Mouse (Mus musculus): ENCODE results near the gene Scamp1. TPM values are rescaled to one million over a fixed set of nuclear protein-coding genes. Genes with fewer than 3 reads are reported as not detected.

Scamp1 gene
- total RNA-seq, 4 experiments from 2014 or later, result 179 to 217 (median 192) TPM

DNA sequence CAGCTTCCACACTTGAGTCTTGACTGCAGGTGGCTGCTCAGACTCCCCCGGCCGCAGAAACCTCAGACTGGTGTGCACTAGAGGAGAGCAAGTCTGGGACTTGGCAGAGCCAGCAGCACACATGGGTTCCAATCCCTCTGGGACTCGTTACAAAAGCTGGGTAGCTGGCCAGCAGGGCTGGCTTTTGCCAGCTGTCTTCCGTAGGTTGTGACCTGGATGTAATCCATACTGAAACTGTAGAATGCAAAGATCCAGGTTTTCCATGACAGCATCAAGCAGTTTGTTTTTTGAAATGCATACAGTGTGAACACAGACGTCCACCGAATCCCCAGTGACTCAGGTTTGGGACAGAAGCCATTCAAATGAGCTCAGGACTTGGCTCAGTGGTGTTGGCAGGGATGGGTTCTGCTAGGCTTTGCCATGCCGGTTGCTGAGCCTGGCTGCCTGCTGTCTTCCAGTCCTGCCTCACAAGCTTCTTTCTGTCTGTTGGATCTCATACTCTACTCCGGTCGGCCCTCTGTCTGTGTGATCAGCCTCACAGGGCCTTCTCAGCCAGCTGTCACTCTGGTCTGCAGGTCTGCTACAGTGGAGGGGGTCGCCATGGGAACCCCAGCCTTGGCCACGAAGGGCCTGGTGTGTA is 107.1 kb downstream of the Scamp1 start:
- DNase-seq (ENCODE audit: low spot score in 2 of 2), result peak; percentile 52 to 86

DNA sequence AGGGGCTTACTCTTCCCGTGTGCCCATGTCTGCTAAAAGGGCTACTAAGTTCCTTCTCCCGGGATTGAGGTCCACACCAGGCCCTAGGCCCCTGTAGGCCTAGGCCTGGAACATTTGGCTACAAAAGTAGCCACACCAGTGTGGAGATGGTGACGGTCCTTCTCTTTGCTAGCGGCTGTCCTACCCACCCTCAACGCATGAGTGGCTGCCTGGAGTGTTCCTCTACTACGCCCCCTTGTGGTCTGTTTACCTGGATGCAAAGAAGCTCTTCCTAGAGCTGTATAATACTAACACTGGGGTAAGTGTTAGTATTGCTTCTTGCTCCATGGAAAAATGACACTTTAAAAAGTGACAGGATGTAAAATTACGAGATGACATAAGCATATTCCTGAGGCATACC is 108.5 kb downstream of the Scamp1 start:
- DNase-seq (ENCODE audit: low spot score in 2 of 2), result no peak

DNA sequence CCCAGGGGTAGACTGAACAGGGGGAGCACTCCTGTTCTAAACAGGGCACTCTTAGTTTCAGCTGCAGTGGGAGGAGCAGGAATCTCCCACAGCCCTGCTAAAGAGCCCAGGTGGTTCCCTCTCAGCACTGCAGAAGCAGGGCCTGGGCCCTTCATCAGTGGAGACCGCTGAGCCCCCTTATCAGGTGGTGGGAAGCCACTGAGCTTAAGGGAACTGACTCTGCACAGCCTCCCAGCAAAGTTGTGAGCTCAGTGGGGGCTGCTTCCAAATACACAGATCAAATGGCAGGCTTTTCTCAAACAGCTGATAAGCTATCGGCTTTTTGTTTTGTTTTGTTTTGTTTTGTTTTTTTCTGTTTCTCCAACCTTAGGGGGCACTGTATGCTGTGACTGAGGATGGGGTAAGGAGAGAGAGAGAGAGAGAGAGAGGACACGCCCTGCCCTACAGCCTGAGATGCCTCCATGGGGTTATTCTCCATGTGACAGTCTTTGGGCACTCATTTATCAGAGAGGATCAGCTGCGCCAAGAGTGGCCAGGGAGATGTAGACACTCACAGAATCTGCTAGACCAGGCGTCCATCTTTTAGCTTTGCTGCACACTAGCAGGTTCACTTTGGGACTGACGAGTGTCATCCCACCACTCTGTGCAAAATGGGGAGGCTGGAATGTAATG is 110.1 kb downstream of the Scamp1 start:
- no peak for DNase-seq (ENCODE audit: low spot score in 2 of 2)

DNA sequence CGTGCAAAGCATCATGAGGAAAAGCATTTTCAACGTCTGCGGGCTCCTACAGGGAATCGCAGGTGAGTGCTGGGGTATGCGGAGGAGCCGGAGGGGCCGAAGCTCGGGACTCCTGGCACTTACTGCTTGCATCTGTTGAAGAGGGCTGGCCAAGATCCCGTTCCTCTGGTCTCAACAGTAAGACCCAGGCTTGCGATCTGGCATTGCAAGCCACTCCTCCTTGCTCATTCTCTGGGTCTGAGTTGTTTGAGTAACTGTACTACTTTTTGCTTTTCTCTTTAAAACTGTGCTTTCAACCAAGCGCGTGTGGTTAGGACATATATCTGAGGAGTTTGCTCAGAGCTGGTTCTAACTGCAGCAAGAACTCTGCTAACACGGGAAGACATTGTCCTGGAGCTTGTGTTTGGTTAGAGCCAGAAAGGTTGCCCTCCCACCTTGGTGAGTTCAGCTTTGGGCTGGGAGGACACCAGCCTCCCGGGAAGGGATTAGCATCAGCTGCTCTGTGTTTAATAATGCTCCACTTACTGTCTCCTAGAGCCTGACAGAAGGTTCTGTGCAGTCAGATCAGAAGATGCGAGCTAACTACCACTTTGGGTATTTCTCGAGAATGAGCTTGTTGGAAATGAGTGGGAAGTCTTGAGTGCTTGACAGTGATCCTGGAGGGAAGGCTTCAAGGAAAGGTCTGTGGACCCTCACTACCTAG is 110.9 kb downstream of the Scamp1 start:
- no peak for DNase-seq (ENCODE audit: low spot score in 2 of 2)

DNA sequence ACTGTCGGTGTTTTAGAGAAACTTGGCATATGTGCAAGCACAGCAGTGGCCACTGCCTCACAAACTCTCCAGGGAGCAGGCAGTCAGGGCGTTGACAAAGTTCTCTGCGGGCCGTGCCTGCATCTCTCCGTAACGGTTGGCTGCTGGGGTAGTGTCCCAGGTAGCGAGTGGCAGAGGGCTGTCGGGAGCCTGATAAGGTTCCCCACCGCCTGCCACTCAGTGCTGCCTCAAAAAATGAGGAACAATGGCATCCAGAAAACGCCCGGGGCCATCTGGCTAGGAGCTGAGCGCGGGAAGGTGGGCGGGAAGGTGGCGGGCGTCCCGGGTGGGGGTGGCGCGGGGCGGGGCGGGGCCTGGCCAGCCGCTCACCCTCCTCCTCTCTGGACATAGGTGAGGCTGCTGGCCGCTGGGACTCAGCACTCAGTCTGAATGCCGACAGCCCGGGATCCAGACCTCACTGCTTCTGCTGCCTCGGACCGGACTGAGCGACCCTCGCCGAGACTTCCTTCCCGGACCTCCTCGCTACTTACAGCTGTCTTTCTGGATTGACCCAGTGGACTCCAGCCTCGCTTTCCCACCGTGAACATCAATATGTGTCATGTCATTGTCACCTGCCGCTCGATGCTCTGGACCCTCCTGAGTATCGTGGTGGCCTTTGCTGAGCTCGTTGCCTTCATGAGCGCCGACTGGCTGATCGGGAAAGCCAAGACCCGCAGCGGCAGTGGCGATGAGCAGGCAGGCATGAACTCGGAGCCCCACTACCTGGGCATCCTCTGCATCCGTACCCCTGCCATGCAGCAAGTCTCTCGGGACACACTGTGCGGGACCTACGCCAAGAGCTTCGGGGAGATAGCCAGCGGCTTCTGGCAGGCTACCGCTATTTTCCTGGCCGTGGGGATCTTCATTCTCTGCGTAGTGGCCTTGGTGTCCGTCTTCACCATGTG is 111.8 kb downstream of the Scamp1 start:
- DNase-seq (ENCODE audit: low spot score in 2 of 2), result no peak

DNA sequence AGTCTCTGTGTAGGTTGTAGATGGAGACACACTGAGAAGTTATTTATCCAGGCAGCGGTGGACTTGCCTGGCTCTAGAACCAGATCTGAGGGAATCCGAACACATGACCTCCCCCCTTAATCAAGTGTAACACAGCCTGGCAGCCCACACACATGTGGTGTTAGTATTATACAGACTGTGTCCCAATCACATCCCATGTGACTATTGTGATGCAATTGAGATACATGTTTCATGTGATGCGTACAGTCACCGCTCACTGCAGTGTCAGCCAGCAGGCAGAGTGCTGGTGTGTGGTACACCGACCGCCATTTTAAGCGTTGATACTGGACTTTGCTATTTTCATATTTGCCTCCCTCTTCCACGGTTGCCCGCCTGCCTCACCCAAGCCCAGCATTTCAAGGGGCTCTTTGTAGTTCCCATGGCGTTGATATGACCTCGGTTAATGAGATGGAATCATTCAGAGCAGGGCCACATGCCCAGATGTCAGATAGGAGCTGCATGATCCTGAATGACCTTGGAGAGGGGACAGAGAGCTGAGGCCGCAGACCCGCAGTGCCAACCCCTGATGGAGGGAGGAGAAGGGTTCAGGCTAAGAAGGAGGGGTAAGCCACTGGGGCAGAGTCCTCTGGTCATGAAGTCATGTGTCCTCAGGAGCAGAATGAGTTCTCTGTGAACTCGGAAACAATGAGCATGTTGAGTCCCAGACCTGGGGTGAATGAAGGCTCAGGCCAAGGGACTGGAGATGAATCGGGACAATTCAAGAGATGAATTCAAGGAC is 112.9 kb downstream of the Scamp1 start:
- peak in 1 of 2 experiments; percentile 53 for DNase-seq (ENCODE audit: low spot score in 2 of 2)

DNA sequence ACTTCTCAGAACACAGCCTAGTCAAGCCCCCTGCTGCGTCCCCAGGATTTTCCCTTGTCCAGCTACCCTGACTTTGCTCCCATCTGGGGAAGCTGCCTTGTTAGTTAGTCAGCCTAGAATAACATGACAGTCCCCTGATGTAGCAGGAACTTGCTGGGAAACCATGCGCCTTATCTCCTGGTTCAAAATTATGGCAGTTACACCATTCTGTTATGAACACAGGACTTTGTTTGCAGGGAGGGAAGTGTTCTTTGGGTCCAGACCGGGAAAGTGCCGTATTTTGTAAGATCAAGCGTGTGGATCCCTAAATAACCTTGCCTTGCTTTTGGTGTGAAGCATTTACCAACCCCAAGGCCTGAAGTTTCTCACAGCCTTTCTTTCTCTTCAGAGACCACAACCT is 114.0 kb downstream of the Scamp1 start:
- no peak for DNase-seq (ENCODE audit: low spot score in 2 of 2)

DNA sequence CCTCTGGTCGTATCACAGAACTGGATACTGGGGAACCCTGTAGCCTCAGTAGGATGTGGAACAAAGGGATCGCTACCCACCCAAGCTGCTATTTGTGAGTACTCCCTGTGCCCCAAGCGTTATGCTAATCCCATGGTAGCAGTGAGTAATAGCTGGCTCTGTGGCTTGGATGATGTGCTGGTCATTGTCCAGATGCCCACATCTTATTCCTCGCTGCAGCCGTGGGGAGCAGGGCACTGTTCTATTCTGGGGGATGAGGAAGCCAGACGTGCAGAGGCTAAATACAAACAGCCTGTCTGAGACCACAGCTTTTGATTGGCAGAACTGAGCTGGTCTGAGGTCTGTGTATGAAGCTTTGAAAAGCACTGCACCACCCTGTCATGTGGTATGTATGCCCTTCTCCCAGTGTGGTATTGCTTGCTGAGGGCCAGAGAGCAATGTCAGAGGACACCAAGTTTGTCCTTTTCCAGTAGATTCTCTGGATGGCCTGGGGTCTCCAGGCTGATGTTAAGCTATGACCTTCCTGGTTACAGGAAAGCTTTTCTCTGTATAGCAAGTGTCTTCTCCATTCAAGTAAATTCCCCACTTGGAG is 116.2 kb downstream of the Scamp1 start:
- DNase-seq (ENCODE audit: low spot score in 2 of 2), result no peak

DNA sequence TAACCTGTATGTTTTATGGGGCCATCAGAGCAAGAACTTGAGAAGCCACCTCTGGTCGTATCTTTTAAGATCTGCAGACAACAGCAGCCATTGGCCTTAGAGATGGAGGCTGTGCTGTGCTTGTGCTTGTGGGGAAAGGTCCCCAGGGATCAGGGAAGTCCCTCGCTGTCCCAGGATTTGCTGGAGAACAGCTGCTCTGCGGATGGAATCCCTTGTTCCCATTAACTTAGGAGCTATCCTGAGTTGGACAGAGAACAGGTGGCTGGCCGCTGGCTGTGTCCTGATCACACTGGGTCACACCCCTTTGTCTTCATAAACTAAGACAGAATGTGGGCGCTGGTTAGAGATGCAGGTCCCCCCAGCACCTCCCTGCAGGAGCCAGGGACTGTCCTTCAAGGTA is 117.3 kb downstream of the Scamp1 start:
- DNase-seq (ENCODE audit: low spot score in 2 of 2), result no peak

DNA sequence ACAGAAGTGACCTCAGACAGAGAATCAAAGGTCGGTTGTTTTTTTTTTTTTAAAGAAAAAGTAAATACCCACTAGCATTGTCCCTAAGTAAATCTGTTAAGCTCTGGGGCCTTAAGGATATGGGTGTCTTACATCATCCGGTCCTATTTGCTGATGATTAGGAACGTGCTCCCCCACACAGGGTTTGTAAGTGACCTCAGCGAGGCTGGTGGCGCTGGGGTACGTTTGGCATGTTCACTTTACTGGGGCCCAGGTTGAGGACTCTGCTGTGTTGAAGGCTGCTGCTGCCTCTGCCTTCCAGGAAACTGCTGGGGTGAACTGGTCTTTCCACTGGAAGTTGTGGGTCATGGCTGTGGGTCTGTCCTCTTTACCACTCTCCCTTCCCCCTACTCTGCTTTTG is 121.2 kb downstream of the Scamp1 start:
- DNase-seq (ENCODE audit: low spot score in 2 of 2), result no peak

DNA sequence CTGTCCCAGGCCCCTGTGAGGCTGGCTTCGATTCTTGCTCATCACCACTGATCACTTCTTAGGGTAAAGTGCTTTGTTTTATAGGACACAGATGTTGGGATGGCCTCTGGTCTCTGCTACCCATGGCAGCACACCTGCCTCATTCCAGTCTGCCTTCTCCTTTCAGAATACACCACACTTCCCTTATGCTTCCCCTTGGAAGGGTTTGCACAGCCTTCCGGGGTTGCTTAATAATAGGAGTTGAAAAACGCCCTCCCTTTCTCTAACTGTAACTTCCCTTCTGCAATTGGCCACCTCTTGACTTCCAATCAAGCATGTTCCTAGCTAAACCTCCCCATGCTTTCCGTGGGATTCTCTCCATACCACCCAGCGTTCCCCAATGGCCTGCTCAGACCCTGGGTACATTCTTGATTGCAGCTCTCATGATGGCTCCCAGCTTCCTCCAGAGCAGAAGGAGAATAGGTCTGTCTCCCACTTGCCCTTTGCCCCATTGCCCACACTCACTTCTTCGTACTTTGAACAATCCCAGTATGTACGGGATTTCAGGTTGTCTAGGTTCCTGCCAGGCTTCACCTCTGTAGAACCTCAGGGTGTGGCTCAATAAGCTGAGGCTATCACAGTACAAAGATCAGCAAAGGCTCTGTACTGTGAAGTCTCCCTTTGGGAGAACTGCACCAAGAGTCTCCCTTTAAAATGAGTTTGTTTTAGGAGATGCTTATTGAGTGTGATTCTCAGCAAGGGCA is 126.0 kb downstream of the Scamp1 start:
- DNase-seq (ENCODE audit: low spot score in 2 of 2), result no peak

DNA sequence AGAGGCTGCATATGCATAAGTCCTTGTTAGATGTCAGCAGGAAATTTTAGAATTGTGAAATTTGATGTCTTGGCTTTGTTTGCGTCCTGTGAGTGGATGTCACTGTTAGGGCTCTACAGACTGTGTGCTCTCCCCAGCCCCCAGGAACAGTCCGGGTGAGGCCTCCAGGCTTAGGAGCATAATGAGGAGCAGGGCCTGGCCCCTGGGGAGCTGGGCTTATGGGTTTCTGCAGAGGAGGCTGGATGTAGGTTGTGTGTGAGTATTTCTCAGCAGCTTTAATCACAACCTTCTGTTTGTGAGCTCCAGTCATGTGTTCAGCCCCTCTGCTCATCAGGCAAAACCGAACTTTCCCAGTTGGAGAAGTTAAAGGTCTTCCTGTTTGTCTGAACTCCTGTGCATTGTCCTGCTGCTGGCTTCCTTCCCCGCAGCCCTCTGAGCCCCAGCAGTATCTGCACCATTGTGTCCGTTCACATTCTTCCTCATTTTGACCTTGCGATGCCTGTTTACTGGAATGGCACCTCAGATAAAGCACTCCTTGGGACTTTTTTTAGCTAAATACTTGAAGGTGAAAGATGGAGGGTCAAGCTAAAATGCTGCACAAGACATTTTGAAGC is 126.7 kb downstream of the Scamp1 start:
- no peak for DNase-seq (ENCODE audit: low spot score in 2 of 2)

DNA sequence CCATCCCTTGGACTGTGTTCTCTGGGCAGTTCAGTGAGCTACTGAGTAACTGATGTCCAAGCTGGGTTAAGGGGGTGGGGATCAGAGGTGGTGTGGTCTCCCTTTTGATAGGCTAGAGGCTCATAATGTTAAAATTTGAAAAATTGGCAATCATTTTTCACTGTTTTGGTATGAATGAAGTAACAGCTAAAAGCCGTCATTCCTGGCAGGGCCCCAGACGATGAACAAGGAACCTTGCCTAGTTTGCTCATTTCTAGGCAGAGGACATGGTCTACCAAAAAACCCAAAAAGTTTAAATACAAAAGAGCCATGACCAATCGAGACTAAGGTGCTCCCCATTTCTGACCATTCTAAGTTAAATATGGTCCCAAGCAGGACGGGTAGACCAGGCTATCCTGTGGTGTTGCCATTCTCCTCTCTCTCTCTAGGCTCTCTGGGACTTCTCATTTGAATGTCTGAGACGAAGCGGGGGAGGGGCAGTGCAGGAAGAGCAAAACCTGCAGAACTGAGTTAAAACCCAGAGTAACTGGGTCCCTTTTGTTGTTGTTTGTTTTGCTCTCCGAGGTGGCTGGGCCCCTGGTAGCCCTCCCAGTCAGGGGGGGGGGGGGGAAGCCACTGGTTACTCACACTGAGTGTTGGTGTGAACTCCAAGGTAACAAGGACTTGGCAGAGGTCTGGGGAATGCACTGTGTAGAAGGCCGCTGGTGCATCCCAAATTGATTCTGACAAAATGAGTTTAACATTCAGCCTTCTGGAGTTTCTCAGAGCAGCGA is 129.8 kb downstream of the Scamp1 start:
- no peak for DNase-seq (ENCODE audit: low spot score in 2 of 2)

DNA sequence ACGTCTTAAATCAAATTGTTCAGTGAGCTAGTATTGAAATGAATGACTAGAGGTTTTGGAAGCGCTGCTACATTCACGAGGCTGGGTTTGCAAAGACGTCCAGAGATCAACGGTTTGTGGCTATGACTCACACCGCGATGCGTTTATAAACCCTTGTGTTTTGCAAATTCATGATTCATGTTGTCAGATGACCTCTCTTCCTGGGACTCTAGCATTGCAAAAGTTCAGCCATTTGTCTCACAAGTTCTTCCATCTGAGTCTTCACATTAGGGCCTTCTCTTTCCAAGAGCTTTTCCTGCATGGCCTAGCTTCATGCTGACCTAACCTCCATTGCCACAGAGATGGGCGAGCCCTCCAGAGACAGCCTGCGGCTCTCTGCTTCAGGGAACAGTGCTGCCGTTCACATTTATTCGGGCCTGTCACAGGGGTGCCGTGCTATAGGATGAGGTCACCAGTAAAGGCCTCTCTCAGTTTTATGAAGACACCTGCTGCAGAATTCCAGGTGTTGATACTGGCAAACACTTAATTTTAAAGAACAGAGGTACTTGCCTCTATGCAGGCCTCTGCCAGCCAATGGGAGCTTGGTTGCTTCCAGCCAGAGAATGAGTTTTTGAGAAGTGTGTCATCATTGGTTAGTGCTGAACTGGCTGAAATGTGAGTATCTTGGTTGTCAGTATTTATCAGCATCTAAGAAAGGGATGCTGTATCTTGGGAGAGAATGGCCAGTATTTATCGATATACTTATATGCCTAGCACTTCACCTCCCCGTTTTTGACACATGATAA is 131.0 kb downstream of the Scamp1 start:
- no peak for DNase-seq (ENCODE audit: low spot score in 2 of 2)

DNA sequence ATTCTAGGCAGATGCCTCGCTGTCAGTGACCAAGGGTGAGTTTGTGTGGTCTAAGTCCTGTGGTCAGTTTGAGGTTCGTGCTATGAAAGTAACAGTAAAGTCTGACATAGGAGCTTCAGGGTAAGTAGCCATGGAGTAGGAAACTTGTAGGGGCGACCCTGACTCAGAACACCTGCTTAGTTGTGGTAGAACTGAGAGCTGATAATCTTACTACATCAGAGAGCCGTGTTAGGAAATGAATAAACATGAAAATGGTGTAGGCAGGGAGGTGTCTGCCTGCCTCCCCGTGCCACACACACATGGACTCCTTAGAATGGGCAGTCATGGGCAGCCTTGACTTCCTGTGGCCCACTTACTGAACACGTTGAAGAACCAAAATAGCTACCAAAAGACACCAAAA is 132.0 kb downstream of the Scamp1 start:
- DNase-seq (ENCODE audit: low spot score in 2 of 2), result no peak

DNA sequence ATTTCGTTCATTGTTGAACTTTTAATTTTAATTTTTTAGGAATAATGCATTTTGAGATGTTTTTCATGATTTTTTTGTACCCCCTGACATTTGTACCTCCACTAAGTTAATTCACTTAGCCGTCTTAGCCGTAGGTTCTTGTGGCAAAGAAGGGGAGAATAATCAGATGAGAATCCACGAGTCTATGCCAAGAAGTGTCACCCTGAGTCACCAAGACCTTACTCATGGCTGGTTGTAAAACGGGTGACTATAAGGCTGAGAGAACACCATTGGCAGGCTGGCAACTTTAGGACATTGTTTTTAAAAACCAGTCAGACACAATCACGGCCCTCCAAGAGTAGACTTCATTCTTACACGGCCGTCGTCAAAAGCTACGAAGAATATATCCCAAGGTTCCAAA is 132.8 kb downstream of the Scamp1 start:
- no peak for DNase-seq (ENCODE audit: low spot score in 2 of 2)
